Mouse (Mus musculus): Measurements from ENCODE around the gene Vps4a.

Vps4a gene

DNA sequence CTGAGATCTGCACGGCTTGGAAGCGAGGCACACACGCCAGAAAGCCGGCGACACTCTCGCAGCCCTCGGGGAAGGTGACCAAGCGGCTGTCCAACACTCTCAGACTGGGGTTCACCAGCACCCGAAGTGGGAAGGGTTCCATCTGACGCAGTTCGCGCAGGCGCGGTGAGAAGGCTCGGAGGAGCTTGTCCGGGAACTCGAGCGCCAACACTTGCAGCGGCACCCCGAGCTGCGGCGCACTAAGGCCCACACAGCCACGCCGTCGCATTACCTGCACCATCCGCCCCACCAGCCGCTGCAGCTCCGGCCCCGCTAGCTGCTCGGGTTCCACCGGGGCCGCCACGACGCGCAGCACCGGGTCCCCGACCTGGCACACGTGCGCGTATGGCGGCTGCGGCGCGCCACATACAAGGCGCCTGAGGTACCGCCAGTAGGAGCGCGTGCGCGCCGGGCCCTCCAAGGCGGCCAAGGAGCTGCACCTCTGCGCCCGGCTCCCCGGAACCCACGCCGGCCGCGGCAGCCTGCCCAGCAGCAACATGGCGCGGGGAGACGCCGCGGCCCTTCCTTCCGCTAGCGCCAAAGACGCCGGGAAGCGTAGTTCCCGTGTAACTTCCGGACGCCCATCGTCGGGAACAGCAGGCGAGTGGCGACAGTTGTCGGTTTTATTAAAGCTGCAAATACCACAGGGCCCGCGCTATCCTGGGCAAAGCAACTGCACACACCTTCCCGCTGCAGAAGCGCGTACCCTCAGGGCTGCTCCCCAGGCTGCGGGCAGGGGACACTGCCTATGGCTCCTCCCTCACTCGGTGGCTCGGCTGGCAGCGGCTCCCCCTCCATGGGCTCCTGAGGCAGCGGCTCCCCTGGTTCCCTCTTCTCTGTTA lies 17.3 kb downstream of the Vps4a start, which contains the start of gene Pdf:
Gene Pdf (minus strand): TSS at position 554 of the 881 bp plus-strand sequence.
- DNase-seq (ENCODE audit: low spot score): peak; percentile 71

DNA sequence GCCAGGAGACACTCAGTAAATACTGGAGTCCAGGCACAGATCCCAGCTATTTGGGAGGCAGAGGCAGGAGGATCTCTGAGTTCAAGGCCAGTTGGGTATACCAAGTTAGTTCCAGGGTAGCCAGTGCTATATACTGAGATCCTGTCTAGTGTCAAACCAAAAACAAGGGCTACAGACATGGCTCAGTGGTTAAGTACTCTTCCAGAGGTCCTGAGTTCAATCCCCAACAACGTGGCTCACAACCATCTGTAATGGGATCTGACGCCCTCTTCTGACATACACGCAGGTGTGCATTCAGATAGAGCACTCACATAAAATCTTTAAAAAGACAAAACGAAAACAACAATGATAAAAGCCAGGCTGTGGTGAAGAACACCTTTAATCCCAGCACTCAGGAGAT lies 18.5 kb downstream of the Vps4a start:
- DNase-seq (ENCODE audit: low spot score): no peak

DNA sequence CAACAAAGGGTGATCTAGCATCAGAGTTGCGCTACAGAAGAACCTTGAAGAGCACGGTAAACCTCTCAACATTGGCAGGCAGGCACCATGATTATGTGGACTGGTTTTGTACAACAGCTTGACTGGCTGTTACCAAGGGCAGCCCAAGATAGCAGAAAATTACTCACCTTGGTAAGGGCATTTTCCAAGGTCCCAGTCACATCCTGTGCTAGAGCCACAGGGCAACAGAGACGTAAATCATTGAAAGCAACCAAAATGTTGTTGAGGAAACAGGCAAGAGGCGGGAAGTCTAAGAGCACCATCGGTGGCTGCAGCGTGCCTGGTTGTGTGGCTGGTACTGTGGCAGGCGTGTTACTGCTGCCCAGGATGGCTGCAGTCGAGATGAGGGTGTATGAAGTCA lies 21.0 kb downstream of the Vps4a start:
- DNase-seq (ENCODE audit: low spot score): no peak

DNA sequence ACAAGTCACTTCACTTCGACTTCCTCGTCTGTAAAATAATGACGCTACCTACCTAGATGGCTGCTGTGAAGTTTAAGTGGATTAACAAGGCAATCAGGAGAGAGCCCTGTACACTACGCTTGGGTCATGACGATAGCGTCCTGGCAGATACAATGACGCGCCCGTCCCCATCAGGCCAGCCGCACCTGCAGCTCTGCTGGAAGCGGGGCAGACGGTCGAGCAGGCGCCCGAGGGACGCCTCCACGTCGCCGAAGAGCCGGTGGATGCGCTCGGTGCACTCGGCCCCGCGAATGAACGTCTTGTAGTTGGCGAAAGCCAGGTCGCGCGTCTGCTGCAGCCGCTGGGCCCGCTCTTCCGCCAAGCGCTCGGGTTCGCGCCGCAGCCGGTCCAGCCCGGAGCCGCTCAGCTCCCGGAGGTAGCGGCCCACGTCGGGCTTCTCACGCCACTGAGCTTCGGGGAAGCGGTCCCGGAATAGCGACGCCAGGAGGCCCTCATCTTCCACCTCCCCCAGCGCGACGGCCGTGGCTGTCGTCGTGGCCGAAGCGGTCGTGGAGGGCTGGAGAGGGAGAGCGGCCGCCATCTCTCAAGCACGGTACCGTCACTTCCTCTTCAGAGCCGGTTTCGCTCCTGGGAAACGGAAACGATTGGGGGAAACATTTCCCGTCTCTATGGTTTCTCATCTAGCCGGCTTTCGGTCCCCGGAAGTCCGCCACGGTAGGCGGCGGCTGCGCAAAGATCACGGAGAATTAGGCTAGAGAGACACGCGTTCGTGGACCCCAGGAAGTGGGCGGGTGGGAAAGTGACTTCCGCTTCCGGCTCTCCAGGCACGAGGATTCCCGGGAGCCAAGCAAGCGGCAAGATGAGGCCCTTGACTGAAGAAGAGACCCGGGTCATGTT lies 25.3 kb downstream of the Vps4a start, which contains the start of the genes Cog8 and Nip7:
Gene Cog8 (minus strand): TSS at position 614 of the 897 bp plus-strand sequence.
Gene Nip7 (plus strand): TSS at position 802 of the 897 bp plus-strand sequence.
- DNase-seq (ENCODE audit: low spot score): peak; percentile 94

DNA sequence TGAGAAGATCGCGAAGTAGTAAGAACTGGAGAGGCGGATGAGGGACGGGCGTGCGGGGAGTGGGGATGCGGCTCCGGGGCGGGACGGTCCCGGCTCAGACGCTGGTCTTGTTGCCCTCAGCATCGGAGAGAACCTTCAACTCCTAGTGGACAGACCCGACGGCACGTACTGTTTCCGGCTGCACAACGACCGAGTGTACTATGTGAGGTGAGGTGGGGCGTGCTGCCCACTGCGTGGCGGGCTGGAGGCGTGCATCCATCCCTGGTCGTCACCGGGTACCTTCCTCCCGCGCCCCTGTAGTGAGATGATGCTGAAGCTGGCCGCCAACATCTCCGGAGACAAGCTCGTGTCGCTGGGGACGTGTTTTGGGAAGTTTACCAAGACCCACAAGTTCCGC lies 25.9 kb downstream of the Vps4a start:
- DNase-seq (ENCODE audit: low spot score): no peak

DNA sequence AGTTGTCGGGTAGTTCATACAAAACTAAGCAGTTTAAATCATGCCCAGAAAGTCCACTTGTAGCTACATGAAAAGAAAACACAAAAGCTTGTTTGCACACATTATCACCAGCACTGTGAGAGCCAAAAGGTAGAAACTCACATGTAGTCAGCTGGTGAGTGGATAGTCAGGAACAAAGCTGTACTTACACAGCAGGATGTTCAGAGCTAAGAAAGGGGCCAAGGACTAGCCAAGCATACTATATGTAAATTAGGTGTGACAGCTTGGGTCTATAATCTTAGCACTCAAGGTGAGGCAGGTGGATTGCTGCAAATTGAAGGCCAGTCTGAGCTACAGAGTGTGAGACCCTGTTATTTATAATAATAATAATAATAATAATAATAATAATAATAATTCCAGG lies 31.6 kb downstream of the Vps4a start:
- no peak for DNase-seq (ENCODE audit: low spot score)

DNA sequence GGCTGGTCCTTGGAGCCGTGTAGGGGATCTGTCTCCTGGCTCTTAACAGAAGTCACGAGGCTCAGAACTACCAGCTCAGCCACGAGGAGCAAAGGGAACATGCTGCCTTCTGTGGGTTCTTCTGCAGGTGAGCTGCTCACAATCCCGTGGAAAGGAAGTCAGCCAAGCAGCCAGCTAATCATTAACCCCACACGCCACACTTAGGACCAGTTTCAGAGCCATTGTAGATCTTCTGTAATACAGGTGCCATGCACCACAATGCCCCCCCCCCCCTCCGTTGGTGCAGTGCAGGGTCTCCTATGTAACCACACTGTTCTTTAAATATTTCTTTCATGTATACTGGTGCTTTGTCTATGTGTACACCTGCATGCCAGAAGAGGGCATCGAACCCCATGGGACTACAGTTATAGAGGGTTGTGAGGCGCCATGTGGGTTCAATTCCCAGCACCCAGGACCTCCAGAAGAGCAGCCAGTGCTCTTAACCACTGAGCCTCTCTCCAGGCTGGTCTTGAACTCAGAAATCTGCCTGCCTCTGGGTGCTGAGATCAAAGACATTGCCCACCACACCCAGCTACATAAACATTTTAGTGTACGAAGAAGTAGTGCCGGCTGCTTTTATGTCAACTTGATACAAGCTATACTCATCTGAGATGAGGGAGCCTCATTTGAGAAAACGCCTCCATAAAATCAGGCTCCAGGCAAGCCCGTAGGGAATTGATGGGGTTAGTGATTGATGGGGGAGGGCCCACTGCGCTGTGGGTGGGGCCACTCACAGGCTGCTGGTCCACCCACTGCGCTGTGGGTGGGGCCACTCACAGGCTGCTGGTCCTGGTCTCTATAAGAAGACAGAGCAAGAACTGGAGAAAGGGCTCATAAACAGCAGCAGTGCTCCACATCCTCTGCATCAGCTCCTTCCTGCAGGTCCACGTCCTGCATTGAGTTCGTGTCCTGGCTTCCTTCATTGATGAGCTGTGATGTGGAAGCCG lies 34.8 kb downstream of the Vps4a start, which contains the start of gene Tmed6:
Gene Tmed6 (minus strand): TSS at position 134 of the 986 bp plus-strand sequence.
- DNase-seq (ENCODE audit: low spot score): no peak

DNA sequence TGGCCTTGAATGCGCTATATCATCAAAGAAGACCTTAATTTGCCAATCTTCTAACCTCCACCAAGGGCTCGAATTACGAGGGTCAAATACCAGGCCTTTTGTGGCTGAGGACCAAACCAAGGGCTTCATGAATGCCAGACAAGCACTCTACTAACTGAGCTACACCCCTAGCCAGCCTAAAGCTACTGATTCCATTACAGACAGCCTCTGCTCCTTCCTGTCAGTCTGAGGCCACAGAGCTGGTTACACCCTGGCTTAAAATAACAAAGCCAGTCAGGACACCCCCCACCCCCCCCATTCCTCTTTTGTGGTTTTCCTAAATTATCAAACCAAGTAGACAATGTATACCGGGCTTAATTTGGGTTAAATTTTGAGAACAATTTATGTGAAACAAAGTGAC lies 42.7 kb downstream of the Vps4a start:
- no peak for DNase-seq (ENCODE audit: low spot score)

DNA sequence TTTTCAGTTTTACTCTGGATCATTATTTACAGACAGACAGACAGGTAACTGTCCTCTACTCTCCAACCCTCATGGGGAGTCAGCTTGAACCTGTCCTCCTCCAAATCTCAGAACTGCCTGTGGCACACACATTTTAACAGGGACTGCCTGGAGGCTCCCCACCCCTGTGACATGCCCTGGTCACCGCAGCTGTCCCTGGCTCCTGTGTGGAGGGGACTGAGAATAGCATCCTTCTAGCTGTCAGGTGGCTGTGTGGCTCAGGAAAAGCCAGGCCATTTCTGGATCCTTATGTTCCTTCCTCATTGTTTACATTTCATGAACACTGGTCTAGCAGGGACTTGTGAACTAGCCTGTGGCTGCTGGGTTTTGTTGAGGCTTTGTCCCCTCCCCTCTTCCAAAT lies 43.1 kb downstream of the Vps4a start:
- DNase-seq (ENCODE audit: low spot score): no peak

DNA sequence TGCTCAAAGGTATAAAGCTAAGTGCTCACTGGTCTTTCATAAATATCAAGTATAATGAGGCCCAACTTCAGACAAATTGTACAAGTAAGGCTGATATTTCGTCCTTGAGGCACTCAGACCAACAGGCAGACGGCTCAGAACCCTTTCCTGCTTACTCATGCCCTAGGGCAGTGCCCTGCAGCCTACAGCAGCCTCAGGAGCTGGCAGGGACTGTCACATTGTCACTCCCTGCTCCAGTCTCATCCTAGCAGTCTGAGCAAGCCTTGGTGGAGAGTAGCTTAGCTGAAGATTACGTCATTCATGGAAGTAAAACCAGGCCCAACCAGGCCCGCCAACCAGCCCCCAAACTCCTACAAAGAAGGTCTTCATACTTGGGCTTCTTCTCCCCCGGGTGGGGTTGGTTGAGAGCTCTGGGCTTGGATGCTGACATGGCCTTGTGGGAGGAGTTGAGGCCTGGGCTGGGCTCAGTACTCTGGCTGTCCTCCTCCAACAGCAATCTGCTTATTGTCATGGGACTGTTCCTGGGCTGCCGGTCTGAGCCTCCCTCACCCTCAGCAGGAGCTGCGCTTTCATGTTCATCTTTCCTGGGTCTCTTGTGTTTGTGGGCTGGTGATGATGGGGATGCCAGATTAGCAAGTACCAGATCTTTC lies 45.3 kb downstream of the Vps4a start:
- DNase-seq (ENCODE audit: low spot score): no peak

DNA sequence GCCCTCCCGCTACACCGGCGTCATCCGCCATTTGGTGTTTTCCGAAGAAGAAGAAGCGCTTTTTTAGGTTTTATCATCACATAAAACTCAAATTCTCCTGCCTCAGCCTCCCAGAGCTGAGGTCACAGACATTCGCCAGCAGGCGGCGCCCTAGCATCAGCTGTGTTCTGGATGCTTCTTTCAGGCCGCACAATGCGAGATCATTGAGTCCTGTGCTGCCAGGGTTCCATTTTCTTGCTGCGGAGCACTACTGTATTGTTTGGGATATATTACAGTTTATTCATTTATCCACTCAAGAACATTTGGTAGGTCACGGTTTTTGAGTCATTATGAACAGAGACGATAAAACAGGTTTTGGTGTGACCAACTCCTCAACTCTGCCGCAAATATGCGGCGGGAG lies 54.3 kb downstream of the Vps4a start:
- DNase-seq (ENCODE audit: low spot score): no peak

DNA sequence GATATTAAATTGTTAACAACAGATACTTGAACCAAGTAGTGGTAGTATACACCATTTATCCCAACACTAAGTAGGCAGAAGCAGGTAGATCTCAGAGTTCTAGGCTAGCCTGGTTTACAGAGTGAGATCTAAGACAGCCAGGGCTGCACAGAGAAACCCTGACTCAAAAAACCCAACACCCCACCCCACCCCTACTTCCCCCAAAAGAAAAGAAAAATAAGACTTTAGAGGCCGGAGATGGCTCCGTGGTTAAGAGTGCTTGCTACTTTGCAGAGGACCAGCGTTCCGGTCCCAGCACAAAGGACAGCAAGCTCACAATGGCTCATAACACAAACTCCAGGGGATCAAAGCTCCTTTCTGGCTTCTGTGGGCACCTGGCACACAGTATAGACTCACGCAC lies 55.0 kb downstream of the Vps4a start:
- DNase-seq (ENCODE audit: low spot score): no peak

DNA sequence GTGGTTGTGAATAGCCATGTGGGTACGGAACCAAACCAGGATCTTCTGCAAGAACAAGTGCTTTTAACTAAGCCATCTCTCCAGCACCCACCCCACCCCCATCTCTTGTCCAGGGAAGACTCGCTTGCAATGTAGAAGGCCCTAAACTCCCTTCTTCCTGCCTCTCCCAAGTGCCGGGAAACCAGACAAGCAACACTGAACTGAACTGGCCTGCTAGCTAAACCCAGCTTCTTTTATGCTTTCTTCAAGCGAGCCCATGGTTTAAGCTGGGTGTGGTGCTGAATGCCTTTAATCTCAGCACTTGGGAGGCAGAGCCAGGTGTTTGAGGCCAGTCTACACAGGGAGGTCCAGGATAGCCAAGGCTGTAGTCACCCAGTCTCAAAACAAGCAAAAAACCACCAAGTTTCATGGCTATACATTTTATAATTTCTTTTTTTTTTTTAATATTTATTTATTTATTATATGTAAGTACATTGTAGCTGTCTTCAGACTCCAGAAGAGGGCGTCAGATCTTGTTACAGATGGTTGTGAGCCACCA lies 57.6 kb downstream of the Vps4a start:
- DNase-seq (ENCODE audit: low spot score): no peak

DNA sequence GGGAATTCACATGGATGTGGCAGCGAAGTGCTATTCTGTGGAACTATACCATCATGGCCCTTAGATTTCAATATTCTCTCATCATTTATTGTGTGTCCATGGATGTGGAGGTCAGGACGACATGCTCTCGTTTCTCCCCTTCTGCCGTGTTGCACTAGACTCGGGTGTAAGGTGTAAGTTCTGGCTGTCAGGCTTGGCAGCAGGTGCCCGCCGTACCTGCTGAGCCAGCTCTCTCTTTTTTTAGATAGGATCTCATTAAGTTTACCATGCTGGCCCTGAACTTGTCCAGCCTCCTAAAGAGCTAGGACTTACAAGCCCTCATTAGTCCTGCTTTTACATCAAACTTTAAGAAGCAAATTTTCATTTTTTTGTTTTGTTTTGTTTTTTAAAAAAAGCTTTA lies 59.5 kb downstream of the Vps4a start:
- DNase-seq (ENCODE audit: low spot score): no peak
